Mouse (Mus musculus): ENCODE results near the gene Krtcap3.
"Not testable (repeated sequence)": the region's sequence is repeated elsewhere in the genome, so short reads cannot be mapped to it uniquely, and the experiment has no call there.

Krtcap3 gene

DNA sequence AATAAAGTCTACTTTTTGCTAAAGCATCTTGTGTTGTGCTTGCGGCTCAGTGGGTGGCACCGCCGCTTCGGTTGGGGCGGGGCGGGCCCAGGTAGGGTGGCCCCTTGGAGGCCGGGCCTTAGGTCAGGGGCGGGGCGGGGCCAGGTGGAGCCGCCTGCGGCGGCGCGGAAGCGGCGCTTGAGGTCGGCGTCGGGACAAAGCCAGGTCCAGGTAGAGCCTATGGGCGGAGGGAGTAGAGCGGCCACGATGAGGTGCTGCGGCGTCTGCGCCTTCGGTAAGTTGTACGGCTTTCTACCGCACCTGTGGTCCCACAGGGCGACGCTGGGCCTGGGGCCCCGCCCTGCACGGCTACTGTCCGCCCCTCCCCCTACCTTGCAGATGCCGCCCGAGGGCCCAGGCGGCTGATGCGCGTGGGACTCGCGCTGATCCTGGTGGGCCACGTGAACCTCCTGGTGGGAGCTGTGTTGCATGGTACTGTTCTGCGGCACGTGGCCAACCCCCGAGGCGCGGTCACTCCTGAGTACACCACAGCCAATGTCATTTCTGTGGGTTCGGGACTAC is at the start of gene Krtcap3:
Gene Krtcap3 (plus strand): TSS at position 151 of the 561 bp plus-strand sequence.
- peak; percentile 73 for DNase-seq

DNA sequence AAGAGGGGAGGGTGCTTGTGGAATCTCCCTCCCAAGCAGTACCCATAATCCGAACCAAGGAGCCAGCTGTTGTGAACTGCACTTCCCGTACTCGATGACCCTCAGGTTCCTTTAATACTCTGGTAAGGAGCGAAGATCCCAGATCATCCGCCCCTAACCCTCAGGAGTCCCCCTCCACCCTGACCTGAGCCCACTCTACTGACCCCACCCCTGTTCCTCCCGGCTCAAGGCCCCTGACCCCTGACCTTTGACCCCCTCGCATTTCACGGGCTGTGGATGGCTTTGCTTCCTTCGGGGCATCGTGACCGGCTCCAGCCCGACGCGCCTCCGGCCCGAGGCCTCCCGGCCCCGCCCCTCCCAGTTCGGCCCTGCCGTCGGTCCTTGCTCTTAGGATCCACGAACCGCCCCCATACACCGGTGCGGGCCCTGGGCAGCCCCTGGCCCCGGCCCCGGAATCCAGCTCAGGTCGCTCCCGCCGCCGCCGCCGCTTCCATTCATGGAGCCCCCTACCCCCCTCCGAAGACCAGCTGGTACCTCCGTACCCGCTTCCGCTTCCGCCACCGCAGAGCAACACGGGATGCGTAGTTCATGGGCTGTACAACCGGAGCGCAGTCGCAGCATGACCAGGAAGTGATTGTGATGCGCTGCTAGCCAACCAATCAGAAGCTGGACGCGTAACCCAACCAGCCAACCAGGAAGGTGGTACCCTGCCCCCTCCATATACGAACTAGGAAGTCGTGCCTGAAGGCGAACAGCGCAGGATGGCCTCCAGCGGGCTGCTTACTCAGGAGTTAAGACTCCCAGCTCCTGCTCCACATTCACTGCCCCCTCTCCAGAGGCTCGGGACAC is 49.5 kb upstream of the Krtcap3 start, which contains the start of gene Zfp513:
Gene Zfp513 (minus strand): TSS at position 562 of the 849 bp plus-strand sequence.
- DNase-seq: peak; percentile 99

DNA sequence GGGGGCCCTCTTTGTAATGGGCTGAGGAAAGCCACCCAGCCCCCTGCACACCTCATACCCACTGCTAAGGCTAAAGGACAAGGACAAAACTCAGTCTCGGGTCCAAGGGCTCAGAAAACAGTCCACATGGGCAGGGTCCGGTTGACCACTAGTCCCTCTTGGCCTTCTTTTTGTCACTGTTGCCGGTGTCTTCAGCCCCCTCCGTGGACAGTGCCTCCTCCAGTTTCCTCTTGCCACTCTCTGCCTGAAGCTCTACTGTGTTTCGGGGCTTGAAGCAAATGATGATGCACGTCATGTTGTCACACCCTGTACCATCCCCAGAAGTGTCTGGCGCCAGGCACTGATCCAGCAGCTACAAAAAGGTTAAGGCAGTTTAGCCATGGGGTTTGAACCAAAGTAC is 48.6 kb upstream of the Krtcap3 start:
- DNase-seq: no peak

DNA sequence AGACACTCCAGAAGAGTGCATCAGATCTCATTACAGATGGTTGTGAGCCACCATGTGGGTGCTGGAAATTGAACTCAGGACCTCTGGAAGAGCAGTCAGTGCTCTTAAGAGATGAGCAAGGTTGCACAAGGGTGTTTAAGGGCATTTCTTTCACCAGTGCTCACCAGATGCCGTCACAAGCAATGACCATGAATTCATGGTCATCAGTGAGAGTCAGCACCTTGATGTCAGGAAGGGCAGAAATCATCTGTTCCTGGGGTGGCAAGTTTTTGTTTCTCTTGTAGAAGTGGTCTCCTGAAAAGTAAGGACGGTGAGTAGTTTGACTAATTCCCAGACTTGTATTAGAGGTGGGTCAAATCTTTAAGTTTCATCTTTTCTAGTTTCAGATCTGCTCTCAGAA is 47.6 kb upstream of the Krtcap3 start:
- no peak for DNase-seq

DNA sequence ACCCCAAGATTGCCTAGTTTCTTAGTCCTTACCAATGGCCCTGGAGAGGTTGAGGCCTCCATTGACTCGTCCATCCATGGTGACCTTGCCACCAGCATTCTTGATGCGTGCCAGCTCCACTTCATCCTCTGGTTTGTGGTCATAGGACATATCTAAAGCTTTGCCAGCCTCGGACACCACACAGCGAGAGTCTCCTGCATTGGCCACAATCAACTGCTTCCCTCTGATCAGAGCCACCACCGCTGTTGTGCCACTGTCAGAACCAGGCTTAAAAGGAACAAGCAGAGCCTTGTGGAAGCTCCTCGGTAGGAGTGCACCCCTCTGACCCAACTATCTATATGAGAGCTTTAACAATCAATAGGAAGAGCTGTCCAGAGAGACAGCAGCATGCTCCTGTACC is 47.1 kb upstream of the Krtcap3 start:
- DNase-seq: no peak

DNA sequence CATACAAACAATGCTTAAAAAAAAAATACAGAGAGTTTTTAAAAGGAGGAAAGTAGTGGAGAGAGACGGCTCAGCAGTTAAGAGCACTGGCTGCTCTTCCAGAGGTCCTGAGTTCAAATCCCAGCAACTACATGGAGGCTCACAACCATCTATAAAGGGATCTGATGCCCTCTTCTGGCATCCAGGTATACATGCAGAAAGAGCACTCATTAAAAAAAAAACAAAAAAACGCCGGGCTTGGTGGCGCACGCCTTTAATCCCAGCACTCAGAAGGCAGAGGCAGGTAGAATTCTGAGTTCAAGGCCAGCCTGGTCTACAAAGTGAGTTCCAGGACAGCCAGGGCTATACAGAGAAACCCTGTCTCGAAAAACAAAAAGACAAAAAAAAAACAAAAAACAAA is 34.9 kb upstream of the Krtcap3 start:
- not testable (repeated sequence) for DNase-seq

DNA sequence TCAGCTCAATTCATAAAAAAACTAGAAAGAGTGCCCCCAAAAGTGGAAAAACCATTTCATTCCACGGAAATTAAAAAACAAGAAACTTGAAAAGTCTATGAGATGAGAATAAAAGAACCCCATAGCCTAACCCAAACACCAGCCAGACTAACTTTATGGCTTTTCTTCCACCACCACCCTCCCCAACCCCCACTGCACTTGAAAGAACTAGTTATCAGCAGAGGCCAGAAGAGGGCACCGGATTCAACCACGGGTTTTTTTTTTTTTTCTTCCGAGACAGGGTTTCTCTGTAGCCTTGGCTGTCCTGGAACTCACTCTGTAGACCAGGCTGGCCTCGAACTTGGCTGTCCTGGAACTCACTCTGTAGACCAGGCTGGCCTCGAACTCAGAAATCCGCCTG is 33.2 kb upstream of the Krtcap3 start:
- DNase-seq: no peak

DNA sequence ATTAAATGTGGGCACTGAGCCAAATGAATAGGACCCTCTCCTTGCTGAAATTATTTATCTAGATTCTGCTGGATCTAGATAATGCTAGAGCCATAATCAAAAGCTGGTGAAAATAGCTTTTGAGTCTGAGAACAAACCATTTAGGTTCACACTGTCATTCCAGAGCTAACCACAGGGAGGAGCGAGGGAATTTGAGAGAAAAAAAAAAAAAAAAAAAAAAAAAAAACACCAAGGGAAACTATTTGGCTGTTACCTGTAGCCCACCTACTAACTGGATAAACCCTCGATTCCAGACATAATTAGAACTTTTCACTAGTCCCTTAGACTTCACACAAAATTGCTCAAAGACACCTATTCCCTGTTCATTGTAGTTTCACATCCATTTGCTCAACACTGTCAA is 32.4 kb upstream of the Krtcap3 start:
- DNase-seq: peak; percentile 30

DNA sequence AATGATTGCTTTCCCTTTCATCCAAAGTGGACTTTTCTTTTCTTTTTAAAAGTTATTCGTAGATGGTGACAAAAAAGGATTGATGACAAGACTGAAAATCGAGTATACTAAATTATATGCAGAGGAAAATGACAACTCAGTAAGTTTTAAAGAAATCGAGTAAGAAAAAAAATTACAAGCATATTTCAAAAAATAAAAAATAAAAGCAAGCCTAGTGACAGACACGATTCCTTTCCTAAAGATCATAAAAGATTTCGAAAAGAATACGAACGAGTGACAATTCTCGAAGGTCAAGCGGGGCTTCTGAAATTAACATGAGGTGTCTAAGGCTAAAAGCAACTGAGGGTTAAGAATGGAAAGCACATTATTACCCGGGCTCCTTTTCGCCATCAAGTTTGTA is 32.0 kb upstream of the Krtcap3 start:
- DNase-seq: no peak

DNA sequence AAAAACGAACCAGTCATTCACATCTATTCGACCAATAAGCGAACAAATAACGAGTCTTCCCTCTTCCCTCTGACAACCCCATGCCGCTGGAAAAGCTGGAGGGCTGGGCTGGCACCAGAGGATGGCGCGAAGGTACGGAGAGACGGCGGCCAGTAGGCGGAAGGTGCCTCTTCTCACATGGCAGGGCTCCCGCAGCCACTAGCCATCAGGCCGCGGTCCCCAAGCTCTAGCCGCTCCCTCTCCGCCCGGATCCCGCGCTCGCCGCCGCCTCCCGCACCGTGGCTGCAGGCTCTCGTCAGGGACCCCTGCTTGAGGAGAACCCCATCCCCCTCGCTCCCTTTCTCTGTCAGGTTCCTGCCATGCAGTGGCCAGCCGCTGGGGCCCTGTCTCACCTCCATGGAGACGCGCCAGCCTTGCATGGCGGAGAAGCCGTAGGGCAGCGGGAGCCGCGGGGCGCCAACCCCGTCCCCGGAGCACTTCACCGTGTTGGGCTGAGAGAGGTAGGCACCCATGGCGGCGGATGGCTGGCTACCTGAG is 31.5 kb upstream of the Krtcap3 start:
- DNase-seq: no peak

DNA sequence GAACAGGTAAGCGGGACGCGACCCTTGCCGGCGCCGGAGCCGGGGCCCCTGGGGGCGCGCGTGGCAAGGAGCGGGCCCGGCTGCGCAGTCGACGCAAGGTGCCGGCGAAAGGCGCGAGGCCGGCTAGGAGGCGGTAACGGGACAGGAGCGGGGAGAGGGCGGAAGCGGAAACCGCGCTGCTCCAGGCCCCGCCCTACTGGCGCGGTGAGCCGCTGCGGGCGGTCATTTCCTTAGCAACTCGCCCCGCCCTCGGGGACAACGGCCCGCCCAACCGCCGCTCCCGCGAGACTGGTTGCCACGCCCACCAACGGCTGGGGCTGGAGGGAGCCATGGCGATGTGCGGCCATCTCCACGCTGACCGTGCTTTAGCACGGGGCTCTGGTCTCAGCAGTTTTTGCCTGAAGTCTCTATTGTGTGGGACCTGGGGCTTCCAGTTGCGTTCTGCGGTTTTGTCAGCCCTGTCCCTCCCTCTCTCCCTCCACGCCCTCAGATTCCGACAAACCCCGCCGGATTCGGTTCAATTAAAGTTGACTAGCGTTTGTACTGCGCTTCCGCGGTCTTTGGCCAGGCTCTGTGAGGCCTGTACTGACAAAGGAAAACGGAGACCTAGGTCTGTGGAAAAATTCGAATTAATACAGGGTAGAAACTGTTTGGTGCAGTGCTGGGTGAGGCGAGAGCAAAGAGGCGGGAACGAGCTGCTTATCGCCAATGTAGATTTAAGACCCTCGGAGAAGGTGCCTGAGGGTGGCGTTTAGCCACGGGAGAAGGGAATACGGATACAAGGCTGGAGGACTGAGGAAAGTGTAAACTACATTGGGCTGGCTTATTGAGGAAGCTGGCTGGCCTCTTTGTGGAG is 30.8 kb upstream of the Krtcap3 start, which contains the start of gene Ppm1g:
Gene Ppm1g (minus strand): TSS at position 240 of the 856 bp plus-strand sequence.
- peak; percentile 97 for DNase-seq

DNA sequence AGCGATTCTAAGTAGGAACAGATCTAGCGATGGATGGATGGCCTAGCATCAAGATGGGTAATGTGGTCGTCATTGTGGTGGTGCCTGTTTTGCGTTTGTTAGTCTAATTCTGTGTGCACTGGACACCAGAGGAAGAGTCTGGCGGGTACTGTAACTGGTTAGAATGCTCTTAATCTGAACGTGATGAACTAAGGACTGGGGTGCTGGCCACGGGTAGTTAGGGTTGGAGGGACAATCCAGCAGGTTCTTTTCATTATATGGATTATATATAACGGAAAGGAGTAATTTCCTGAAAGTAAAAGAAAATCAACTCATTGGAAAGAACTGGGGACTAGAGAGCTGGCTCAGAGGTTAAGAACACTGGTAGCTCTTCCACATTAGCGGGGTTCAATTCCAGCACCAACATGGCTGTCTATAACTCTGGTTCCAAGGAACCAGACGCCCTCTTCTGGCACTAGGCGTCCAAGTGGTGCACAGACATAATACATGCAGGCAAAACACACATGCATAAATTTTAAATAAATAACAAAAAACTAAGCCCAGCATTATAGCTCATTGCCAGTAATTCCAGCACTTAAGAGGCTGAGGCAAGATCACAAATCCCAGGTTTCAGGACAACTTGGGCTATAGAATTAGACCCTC is 30.1 kb upstream of the Krtcap3 start:
- DNase-seq: peak; percentile 57

DNA sequence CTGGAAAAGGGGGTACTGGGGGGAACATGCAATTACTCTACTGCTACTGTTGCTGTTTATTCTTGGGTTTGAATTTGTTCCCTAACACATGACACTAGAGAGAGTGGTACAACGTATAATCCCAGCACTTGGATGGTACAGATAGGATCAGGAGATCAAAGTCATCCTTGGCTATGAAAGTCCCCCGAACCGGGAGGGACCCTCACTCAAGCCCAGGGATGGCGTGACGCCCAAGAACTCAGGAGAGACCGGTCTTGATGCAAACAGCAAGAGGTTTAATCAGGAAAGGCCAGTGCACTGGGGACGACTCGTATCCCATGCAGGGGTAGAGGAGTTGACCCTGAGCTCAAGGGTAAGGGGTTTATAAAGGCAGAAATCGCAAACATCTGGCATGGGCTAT is 28.8 kb upstream of the Krtcap3 start:
- no peak for DNase-seq

DNA sequence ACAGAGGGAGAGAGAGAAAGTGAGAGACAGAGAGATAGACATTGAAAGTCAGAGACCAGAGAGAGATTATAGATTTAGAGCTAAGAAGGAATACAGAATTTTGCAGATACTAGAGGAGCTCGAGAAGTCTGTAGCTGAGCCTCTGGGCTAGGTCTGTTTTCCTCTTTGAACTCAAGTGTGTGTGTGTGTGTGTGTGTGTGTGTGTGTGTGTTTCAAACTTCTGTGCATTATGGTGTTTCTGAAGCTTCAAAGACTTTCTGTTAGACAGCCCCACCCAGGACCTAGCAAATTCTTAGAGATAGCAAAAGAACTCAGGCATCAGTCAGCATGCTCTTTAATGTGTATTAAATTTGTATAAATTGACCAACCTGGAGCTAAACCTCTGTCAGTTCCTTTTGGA is 24.9 kb upstream of the Krtcap3 start:
- DNase-seq: no peak

DNA sequence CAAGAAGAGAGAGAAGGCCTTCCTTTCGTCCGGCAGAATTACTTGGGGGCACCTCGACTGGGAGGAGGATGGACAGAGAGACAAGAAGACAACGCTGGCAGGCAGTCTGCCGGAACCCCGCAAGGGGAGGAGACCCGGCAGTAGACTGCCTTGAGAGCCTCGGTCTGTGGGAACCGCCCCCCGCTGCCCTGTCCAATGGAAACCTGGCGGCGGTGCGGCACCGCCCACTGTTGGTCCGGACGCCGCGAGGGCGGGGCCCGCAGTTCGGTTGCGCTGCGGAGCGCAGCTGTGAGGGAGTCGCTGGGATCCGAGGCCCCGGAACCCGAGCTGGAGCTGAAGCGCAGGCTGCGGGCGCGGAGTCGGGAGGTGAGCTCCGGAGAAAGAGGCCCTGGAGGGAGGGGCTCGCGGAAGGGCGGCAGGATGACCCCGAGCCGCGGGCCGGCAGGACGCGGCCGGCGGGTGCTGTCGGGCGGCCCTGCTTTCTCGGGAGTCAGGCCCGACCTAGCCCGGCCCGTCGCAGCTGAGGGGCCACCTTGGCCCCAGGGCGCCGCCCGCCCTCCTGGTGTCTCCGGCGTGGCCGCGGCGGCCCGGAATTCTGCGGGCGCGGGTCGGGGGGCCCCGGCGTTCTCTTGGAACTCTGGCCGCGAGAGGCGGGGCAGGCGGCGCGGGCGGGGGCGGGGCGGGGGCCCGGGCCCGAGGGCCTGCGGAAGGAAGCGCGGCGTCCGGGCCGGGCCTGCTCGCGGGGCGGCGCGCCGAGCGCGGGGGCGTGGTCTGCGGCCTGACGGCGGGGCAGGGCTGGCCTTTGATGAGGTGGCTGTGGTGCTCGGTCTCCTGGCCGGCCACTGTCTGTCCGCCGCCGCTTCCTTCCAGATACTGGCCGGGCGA is 10.6 kb upstream of the Krtcap3 start, which contains the start of the genes Nrbp1 and Gm9970:
Gene Nrbp1 (plus strand): TSS at position 228 of the 885 bp plus-strand sequence.
Gene Gm9970 (minus strand): TSS at position 596 of the 885 bp plus-strand sequence.
- peak; percentile 97 for DNase-seq

DNA sequence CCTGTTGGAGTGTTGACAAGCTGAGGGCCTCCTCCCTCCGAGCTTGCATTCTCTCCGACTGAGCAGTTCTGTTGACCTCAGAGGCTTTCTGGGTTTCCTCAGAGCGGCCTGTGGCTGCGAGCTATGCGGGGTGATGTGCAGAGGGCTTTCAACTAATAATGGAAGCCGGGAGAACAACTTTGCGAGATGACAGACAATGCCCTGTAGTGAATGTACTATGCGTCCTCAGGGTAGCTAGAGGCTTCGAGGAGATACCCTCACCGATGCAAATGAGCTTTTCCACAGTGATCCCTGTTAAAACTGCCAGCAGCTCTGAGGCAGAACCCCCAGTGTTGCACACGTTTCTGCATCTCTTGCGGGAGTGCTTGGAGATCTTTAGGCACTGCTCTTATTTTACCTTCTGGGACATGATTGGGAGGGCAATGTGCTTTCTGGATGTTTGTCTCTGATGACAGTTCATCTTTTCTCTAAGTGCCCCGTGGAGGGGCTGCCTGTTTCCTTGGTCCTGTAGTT is 9.9 kb upstream of the Krtcap3 start:
- no peak for DNase-seq

DNA sequence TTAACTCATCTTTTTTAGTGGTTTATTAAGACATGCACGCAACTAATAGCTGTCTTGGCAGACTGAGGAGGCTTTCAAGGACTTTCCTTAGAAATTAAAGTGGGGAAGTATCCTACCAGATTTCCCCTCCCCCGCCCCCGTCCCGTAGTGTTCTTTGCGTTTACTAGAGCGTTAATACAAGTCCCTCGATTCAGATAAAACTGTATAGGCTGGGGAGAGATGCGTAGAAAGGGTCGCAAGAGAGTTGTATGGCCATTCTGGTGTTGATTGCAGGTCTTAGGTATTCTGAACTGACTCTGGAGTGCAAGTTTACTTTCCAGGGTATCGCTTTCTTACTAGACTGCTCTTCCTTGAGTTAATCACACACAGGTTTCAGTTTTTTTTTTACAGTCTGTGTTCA is 9.3 kb upstream of the Krtcap3 start:
- no peak for DNase-seq

DNA sequence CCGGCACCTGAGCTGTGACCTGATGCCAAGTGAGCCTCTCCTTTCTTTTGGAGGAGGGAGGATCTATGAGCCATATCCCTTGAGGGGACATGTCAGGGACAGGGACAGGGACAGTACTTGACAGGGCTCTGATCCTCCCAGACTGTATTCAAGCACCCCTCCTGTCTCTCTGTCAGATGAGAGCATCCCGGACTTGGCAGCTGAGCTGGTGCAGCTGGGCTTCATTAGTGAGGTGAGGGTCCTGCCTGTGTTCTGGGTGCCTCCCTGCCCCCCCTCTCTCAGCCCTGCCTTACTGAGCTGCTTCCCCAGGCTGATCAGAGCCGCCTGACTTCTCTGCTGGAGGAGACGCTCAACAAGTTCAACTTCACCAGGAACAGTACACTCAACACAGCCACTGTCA is 775 bp upstream of the Krtcap3 start:
- no peak for DNase-seq

DNA sequence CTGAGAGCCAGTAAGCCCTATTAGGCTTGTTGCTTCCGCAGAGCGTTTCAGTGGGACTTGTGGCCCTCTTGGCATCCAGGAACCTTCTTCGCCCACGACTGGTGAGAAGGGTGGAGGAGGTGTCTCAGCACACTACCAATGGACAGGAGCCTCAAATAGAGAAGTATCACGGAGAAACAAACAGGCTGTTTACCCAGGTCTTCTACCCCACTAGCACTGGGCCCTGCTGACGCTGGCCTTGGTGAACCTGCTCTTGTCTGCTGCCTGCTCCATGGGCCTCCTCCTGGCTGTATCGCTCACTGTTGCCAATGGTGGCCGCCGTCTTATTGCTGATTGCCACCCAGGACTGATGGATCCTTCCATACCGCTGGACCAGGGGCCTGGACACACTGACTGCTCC is 660 bp downstream of the Krtcap3 start:
- DNase-seq: no peak

DNA sequence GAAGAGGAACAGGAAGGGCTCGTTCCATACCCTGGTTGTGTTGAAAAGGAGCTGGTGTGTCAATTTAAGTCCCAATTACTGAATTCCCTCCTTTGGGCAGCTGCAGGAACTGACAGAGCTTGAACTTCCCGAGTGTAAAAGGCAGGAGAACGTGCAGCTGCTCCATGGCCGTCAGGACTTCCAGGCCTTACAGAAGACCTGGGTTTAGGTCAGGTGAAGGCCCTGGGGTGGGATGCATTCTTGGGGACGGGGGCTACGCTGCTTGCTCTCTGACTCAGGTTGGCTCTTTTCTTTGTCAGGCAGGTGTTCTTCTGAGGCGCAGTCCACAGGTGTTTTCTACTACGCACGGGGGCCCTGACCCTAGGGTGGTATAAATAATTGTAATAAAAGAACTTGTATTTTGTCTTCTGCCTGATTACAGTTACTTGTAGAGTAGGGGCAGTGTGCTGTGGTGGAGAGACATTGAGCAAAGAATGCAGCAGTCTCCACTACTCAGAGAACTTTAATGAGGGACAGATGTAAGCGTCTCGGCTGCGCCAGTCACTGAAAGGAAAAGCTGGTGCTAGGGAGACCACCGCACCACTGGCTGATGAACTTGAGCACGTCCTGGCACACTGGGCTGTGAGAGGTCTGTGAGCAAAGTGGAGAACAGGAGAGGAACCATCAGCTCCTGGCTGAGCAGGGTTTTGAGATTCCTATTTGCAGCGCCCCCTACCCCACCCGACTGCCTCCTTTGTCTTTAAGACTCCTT is 1.5 kb downstream of the Krtcap3 start:
- DNase-seq: no peak

Measured in kidney, adult 9 months (tissue).